Mouse (Mus musculus) ES-E14 (cell line): ENCODE results near the gene Nup50.

Experiments used
- CHD2 ChIP-seq: IDR thresholded peaks from 2 replicates; pipeline ENCODE4 v1.6.1; 2014; ENCODE audit warnings: mild to moderate bottlenecking, low read depth, low read length, inconsistent platforms
- HCFC1 ChIP-seq: IDR thresholded peaks from 2 replicates; pipeline ENCODE4 v1.6.1; 2012; ENCODE audit warnings: low read length, inconsistent platforms, borderline replicate concordance; ENCODE audit not compliant: insufficient read depth
- MAFK ChIP-seq: IDR thresholded peaks from 2 replicates; pipeline ENCODE4 v1.6.1; 2014; ENCODE audit warnings: mild to moderate bottlenecking, low read depth, low read length, inconsistent platforms; ENCODE audit not compliant: insufficient read depth
- ZC3H11A ChIP-seq: IDR thresholded peaks from 2 replicates; pipeline ENCODE4 v1.6.1; 2012; ENCODE audit warnings: low read depth, mild to moderate bottlenecking, inconsistent platforms, low read length, borderline replicate concordance
- ZNF384 ChIP-seq: IDR thresholded peaks from 2 replicates; pipeline ENCODE4 v1.6.1; 2012; ENCODE audit warnings: low read depth, low read length, inconsistent platforms

- TF ChIP-seq MAFK (no peak), ZC3H11A (no peak), HCFC1 (no peak), CHD2 (no peak), ZNF384 (no peak)
Observed at GRCm38 (mm10) chr15:84919938-84920337, 3.3 kb upstream of the Nup50 start, which contains the start of gene Gm29666.
